Comparison of ENCODE assay signal across 7 mouse cellular contexts in genomic region chr1:179803513-179804139, GRCm38 (mm10). TPM values are rescaled to one million over a fixed set of nuclear protein-coding genes. Genes with fewer than 3 reads are reported as not detected.
A peak's percentile ranks its signal among the peaks of the same experiment; 100 is the strongest.
DNase-seq lines count a peak whose midpoint lies in the region; ATAC-seq lines count a peak whose summit lies in the region.

Gene Ahctf1, minus strand, starts transcription at chr1:179803680.

- ATAC-seq in embryonic facial prominence, embryonic 11.5 days (replicated peaks; ENCODE audit: insufficient number of reproducible peaks, low FRiP score, low TSS enrichment, low read depth), result peak; percentile 98
- ATAC-seq in granulocyte monocyte progenitor cell, adult 5-6 weeks (replicated peaks; ENCODE audit: poor library complexity, severe bottlenecking), result peak; percentile 94
- peak; percentile 99 for ATAC-seq in midbrain, embryonic 13.5 days

- WGBS in embryonic facial prominence, embryonic 11.5 days, result under 1% methylated on average over 56 of the region's 56 CpGs
- under 1% methylated on average over 56 of the region's 56 CpGs for WGBS in limb, embryonic 10.5 days
- under 1% methylated on average over 56 of the region's 56 CpGs for WGBS in midbrain, embryonic 13.5 days

- DNase-seq in adrenal gland, postnatal 14 days, result peak; percentile 99
- DNase-seq in embryonic facial prominence, embryonic 11.5 days (ENCODE audit: low spot score), result peak; percentile 99
- peak; percentile 99 for DNase-seq in kidney, adult 11 months
- DNase-seq in limb, embryonic 10.5 days (ENCODE audit: low spot score), result peak; percentile 95
- peak; percentile 92 for DNase-seq in spleen, adult 12 weeks (ENCODE audit: low spot score)

- H3K36me3 ChIP-seq in embryonic facial prominence, embryonic 11.5 days (replicated peaks; ENCODE audit: control insufficient read depth, insufficient read depth, low read depth, low read length), result no peaks in the 10 kb centered on the region
- H3K36me3 ChIP-seq in limb, embryonic 10.5 days, result peaks cover 15% of the 10 kb centered on the region
- H3K36me3 ChIP-seq in midbrain, embryonic 13.5 days, result peaks cover 4% of the 10 kb centered on the region

- no peaks in the 10 kb centered on the region for H3K4me1 ChIP-seq in embryonic facial prominence, embryonic 11.5 days (ENCODE audit: control insufficient read depth, insufficient read depth, low read length)
- H3K4me1 ChIP-seq in limb, embryonic 10.5 days, result peaks cover 18% of the 10 kb centered on the region
- peaks cover 20% of the 10 kb centered on the region for H3K4me1 ChIP-seq in midbrain, embryonic 13.5 days (replicated peaks)

- peak within 1 kb of the TSS; percentile 74 for H3K4me2 ChIP-seq in embryonic facial prominence, embryonic 11.5 days (ENCODE audit: low read depth, low read length)
- peak within 1 kb of the TSS; percentile 86 for H3K4me2 ChIP-seq in midbrain, embryonic 13.5 days (replicated peaks)

- no peaks in the 10 kb centered on the region for H3K27me3 ChIP-seq in embryonic facial prominence, embryonic 11.5 days (ENCODE audit: control insufficient read depth, insufficient read depth, low read length)
- H3K27me3 ChIP-seq in limb, embryonic 10.5 days (ENCODE audit: low read depth, poor library complexity, severe bottlenecking), result no peaks in the 10 kb centered on the region
- no peaks in the 10 kb centered on the region for H3K27me3 ChIP-seq in midbrain, embryonic 13.5 days

- H3K4me3 ChIP-seq in embryonic facial prominence, embryonic 11.5 days (ENCODE audit: low read depth, low read length), result peak within 1 kb of the TSS; percentile 95
- H3K4me3 ChIP-seq in limb, embryonic 10.5 days, result peak within 1 kb of the TSS; percentile 92
- H3K4me3 ChIP-seq in midbrain, embryonic 13.5 days (replicated peaks), result peak within 1 kb of the TSS; percentile 72

- peak within 1 kb of the TSS; percentile 98 for H3K27ac ChIP-seq in embryonic facial prominence, embryonic 11.5 days (replicated peaks; ENCODE audit: low read depth, low read length)
- peak within 1 kb of the TSS; percentile 97 for H3K27ac ChIP-seq in limb, embryonic 10.5 days
- H3K27ac ChIP-seq in midbrain, embryonic 13.5 days, result peak within 1 kb of the TSS; percentile 96

- peak within 1 kb of the TSS; percentile 97 for H3K9ac ChIP-seq in embryonic facial prominence, embryonic 11.5 days (replicated peaks; ENCODE audit: low read length)
- H3K9ac ChIP-seq in midbrain, embryonic 13.5 days (replicated peaks), result peak within 1 kb of the TSS; percentile 95

- no peaks in the 10 kb centered on the region for H3K9me3 ChIP-seq in embryonic facial prominence, embryonic 11.5 days (replicated peaks; ENCODE audit: control insufficient read depth, low read length)
- H3K9me3 ChIP-seq in limb, embryonic 10.5 days (replicated peaks), result no peaks in the 10 kb centered on the region
- no peaks in the 10 kb centered on the region for H3K9me3 ChIP-seq in midbrain, embryonic 13.5 days

RNA-seq across cellular contexts. Expression of gene Ahctf1, which starts in this region (rescaled TPM):
- total RNA-seq in adrenal gland, postnatal 14 days (2021), result 39.6 and 40.4 TPM in 2 replicates
- polyA plus RNA-seq in embryonic facial prominence, embryonic 11.5 days (2014; fragmentation: Nextera tagmentation; extraction: Ambion mirVana), result 33.9 and 38.6 TPM in 2 replicates
- total RNA-seq in granulocyte monocyte progenitor cell, adult 5-6 weeks (2014; fragmentation: Nextera tagmentation), result 38.1 and 38.4 TPM in 2 replicates
- 53.8 and 63.9 TPM in 2 replicates for total RNA-seq in granulocyte monocyte progenitor cell, adult 5-6 weeks (2017)
- 34.9 and 36.1 TPM in 2 replicates for polyA plus RNA-seq in limb, embryonic 10.5 days (2016; fragmentation: Nextera tagmentation; extraction: Ambion mirVana)
- polyA plus RNA-seq in midbrain, embryonic 13.5 days (2015; fragmentation: Nextera tagmentation; extraction: Ambion mirVana), result 21.7 and 21.9 TPM in 2 replicates

Comparison
In these comparisons a context has a peak if more than half of its experiments do, and no peak if none do; other contexts are left out.
1. Peak in every context shown above with its lines: DNase-seq, ATAC-seq, H3K4me3 ChIP-seq and H3K27ac ChIP-seq.